Mouse (Mus musculus) heart, postnatal 14 days (tissue): ENCODE results near the gene Oxtr. TPM values are rescaled to one million over a fixed set of nuclear protein-coding genes. Genes with fewer than 3 reads are reported as not detected.

Source experiments
- DNase-seq, 2 experiments: peaks; one replicate each; pipeline ENCODE4 v3.0.0; 2021 to 2022
- intact Hi-C: fragments of 180-260 bp; cut with DNase I; formaldehyde crosslinking; loops from one replicate; pipeline ENCODE4 v1.15.1; 2025
- long read RNA-seq, 2 experiments: library from polyadenylated mRNA; stranded (forward); transcript quantifications; one replicate each; pipeline ENCODE4 v2.0.0; 2021
- total RNA-seq, 2 experiments: library from RNA; stranded (reverse); gene quantifications; 2 replicates each; pipeline ENCODE4 v1.2.3; 2021

Gene Oxtr
- under 1 TPM; 0.15 to 0.19 TPM for total RNA-seq
- long read RNA-seq, experiment 1 = 0 reads
- long read RNA-seq, experiment 2 = 0 reads

DNA sequence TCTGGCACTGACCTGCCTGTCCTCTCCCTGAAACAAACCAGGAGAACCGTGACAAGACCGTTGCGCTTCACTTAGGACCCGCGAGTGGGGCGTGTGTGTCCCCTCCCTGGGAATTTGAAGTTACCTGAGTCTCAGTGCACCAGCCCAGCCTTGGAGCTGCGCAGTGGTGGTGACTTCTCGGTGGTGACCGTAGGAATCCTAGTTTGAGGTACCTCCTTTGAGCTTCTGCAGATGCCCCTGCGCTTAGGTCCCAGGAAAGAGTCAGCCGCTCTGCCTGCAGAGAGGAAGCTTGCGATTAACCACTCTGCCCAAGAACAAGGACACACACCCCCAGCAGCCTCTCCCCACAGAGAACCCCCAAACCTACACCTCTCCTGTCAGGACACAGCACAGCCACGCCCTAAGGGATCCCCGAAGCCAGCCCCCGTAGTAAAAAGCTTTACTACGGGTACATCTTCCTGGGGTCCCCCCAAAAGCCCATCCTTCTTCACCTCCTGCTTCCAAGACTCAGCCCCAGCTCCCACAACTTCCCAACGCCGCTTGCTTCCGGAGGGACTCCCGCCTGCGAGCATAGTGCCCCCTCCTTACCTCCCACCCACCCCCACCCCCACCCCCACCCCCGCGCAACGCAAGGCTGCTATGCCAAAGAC is at the start of gene Oxtr:
Gene Oxtr, minus strand, starts transcription at position 34 of the 650 bp plus-strand sequence.
- no peak for DNase-seq
- intact Hi-C loops = loop anchor here (5.0 to 10.0 kb wide), 3 partner anchors 135 to 512 kb away; partner anchors contain the start of gene Rad18

- no peak for DNase-seq
- intact Hi-C loops = no loop called here
Observed at GRCm38 (mm10) chr6:112525434-112525833, 35.7 kb upstream of the Oxtr start.

- DNase-seq = no peak
- intact Hi-C loops = no loop called here
Observed at GRCm38 (mm10) chr6:112524459-112524858, 34.7 kb upstream of the Oxtr start.

DNA sequence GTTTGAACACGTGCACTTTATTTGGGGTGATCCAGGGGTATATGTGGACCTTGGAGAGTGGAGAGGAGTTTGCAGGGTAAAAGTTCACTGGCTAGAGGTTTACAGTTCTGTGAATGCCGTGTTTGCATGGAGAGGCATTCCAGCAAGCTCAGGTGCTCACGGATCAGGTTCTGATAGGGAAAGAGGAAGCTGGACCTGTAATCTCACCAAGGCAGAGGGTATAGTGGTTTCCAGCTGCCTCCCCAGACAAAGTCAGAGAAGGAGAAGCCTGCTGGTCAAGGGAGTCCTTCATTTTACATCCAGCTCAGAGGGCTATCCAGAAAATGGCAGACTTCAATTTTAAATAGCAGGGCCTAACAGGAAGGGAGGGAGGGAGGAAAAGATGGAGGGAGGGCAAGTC is 28.2 kb upstream of the Oxtr start:
- intact Hi-C loops = no loop called here
- DNase-seq = no peak

GRCm38 (mm10) chr6:112517572-112517971 is 27.8 kb upstream of the Oxtr start:
- intact Hi-C loops = no loop called here
- no peak for DNase-seq

- intact Hi-C loops = no loop called here
- no peak for DNase-seq
Observed at GRCm38 (mm10) chr6:112516496-112516895, 26.8 kb upstream of the Oxtr start.

DNA sequence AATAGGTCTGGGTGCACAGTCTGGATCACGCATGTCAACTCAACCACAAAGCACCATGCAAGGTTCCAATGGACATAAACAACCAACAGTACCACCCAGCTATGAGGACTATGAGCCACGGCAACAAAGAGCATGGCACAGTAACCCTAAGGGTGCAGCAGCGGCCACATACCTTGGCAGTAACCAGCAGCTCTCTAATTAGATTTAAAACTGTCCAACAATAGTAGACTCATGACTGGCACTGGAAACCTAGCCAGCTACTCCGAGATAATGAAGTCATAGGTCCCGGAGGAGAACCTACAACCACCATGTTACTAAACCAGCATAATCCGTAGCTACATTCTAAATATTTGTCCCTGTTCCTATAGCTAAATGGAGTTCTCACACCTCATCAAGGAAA is 24.8 kb upstream of the Oxtr start:
- intact Hi-C loops = no loop called here
- DNase-seq = no peak

DNA sequence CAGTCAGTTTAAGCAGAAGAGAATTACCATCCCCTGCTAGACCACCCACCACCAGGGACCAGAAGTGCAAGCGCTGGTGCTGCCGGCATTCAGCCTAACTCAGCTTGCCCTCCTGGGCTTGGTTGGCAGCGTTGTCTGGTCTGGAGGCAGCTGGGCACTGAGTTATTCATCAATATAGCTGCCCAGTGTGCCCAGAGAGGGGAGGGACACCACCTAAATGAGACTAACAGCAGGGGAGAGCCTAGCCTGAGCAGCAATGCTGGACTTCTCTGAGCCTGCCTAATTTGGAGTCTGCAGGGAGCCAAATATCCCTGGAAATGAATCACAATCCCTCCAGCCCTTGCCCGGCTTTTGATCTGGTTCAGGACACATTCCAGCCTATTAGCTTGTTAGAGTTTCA is 20.6 kb upstream of the Oxtr start:
- no peak for DNase-seq
- intact Hi-C loops = no loop called here

DNA sequence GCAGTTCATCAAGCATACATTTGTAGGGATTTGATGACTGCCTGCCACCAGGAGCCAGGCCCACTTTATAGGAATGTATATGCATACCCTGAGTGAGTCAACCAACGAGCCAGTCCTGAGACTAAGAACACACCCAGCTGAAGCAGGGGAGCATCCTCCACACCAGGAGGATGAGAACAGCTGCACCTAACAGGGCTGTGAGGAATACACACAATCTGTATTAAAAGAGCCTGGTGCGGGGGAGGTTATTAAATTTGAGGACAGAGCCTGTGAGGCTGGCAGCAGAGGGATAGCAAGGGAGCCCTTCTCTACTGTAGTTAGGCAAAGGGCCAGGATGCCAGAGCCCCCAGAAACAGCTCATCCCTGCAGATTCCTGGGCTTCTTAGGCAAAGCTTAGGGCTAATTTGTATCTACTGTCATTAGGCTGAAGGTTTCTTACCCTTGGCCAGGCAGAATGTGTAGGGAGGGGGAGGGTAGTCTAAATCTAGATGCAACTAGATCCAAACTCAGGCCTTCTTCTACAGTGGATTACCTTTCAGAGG is 19.9 kb upstream of the Oxtr start:
- intact Hi-C loops = no loop called here
- no peak for DNase-seq

DNA sequence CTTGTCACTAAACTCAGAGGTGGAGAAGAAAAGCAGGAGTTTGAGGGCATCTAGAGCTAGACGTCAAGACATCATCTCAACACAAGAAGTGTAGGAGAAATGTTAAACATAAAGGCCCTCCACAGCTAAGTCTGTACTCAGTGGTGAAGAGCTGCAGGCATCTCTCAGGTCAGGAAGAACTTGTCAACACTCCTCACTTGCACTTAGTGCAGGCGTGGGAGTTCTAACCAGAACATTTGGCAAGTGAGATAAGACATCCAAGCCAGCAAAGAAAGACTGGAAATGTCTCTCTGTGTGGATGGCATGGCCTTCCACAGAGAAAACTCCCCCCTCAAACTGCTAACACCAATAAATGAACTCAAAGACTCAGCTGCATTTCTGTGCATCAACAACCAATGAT is 17.9 kb upstream of the Oxtr start:
- peak in 1 of 2 experiments; percentile 15 for DNase-seq
- intact Hi-C loops = no loop called here

DNA sequence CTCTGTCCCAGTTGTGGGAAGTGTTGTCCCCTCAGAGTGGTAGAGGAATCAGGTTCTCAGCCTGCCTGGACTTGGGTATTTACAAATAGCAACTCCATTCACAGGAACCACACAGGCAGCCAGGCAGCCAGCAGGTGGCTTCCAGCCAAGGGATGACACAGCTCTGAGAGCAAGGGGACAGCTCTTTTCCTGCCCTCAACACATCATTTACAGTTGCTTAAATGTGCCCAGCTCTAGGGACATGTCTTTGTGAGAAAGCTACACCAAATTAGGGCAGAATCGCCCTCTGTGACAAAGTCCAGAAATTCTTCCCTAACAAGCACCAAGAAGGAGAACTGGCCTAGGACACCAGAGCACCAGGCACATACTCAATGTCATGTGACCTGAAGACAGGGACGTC is 11.4 kb upstream of the Oxtr start:
- DNase-seq = peak; percentile 18 to 44
- intact Hi-C loops = no loop called here

- no peak for DNase-seq
- intact Hi-C loops = loop anchor here (10.0 kb wide), 1 partner anchor 125 kb away; no protein-coding TSS in a partner anchor
Observed at GRCm38 (mm10) chr6:112499456-112499855, 9.7 kb upstream of the Oxtr start.

DNA sequence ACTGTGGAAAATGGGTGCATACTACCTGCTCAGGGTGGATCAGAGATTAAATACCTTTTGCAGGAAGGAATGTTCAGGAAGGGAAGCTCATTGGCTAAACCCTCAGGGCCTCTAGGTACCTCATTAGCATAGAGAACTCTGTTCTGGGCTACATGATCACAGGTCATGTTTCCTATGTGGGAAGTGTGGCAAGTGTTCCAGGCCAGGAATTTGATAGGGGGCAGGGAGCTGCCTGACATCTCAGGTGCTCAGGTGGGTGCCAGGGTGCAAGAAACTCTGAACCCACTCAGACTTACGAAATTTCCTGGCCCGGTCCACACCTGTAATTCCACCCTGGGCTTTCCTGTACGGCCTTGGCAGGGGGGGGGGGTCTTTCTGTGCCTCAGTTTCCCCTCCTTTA is 9.0 kb upstream of the Oxtr start:
- intact Hi-C loops = loop anchor here (10.0 kb wide), 1 partner anchor 126 kb away; no protein-coding TSS in a partner anchor
- no peak for DNase-seq

GRCm38 (mm10) chr6:112497456-112497855 is 7.7 kb upstream of the Oxtr start:
- intact Hi-C loops = loop anchor here (10.0 kb wide), 1 partner anchor 127 kb away; no protein-coding TSS in a partner anchor
- no peak for DNase-seq

- intact Hi-C loops = loop anchor here (10.0 kb wide), 1 partner anchor 128 kb away; no protein-coding TSS in a partner anchor
Observed at GRCm38 (mm10) chr6:112496291-112497060, 6.7 kb upstream of the Oxtr start.

DNA sequence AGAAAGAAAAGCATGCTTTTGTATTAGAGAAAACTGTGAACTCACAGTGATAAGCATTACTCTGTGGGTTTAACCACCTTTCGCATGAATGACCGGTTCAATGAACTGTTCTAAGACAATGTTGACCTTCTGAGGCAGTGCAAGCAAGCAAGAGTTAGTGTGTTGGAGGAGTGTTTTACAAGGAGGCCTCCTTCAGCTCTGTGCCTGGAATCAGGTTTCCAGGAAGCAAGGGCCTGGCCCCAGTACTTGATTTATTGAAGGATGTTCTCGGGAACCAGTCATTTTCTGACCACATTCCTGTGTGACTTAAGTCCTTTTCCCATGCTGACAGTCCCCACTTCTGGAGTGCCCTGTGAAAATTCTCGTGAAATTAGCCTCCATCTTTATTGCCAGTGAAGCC is 5.5 kb upstream of the Oxtr start:
- intact Hi-C loops = loop anchor here (10.0 kb wide), 1 partner anchor 130 kb away; no protein-coding TSS in a partner anchor
- DNase-seq = no peak

More at GRCm38 (mm10) chr6:112496291-112497060, 6.7 kb upstream of the Oxtr start:
- DNase-seq = no peak

- intact Hi-C loops = loop anchor here (5.0 to 10.0 kb wide), 3 partner anchors 130 to 508 kb away; partner anchors contain the start of gene Rad18
- peak in 1 of 2 experiments; percentile 28 for DNase-seq
Observed at GRCm38 (mm10) chr6:112494620-112495081, 4.9 kb upstream of the Oxtr start.

GRCm38 (mm10) chr6:112493371-112493770 is 3.6 kb upstream of the Oxtr start:
- no peak for DNase-seq
- intact Hi-C loops = loop anchor here (5.0 to 10.0 kb wide), 3 partner anchors 131 to 509 kb away; partner anchors contain the start of gene Rad18

DNA sequence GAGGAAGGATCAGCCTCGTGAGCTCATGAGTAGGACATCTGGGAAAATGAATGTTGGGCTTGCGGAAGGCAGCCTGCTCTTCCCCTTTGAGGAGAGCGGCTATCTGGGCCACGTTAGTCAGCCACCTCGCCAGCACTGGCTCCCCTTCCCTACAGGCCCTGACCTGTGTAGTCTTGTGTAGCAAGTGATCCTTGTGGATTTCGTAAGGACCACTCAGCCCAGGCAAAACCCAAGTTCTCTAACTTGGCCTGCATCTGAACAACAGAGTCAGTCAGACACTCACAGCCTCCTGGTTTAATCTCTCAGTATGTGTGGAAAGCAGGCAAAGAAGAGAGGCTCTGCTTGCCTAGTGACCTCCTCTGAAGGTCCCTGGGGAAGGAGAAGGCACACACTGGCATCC is 2.9 kb upstream of the Oxtr start:
- intact Hi-C loops = loop anchor here (5.0 to 10.0 kb wide), 3 partner anchors 132 to 510 kb away; partner anchors contain the start of gene Rad18
- no peak for DNase-seq

DNA sequence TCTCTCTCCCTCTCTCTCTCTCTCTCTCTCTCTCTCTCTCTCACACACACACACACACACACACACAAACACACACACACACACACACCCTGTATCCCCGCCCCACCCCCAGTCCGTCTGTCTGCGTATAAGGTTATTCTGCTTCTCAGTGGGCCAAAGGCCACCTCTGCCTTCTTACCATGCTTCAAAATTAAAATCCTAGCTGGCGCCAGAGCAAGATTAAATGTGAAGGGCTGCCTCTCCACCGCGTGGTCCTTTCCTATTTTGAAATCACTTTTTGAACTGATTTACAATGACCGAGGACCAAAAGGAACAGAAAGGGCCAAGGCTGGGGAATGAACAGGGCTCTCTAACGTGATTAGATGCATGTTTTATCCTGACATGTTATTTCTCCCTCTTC is 1.8 kb upstream of the Oxtr start:
- intact Hi-C loops = loop anchor here (5.0 to 10.0 kb wide), 3 partner anchors 133 to 511 kb away; partner anchors contain the start of gene Rad18

More for the DNA sequence above, 1.8 kb upstream of the Oxtr start:
- DNase-seq = no peak
